Mouse (Mus musculus) C2C12 (cell line): ENCODE measurements around the gene Kras. TPM values are rescaled to one million over a fixed set of nuclear protein-coding genes. Genes with fewer than 3 reads are reported as not detected.

Experiments used
- H3K27me3 ChIP-seq: one replicate; pipeline ENCODE4 v1.6.1; 2011; ENCODE audit not compliant: control insufficient read depth, insufficient read depth, insufficient read length
- H3K36me3 ChIP-seq: one replicate; pipeline ENCODE4 v1.6.1; 2011; ENCODE audit not compliant: control insufficient read depth, insufficient read depth
- H3K4me3 ChIP-seq: one replicate; pipeline ENCODE4 v1.5.1; 2011; ENCODE audit warnings: mild to moderate bottlenecking, control low read depth; ENCODE audit not compliant: poor library complexity, insufficient read depth, severe bottlenecking
- H3K79me2 ChIP-seq: one replicate; pipeline ENCODE4 v1.6.1; 2011; ENCODE audit not compliant: control insufficient read depth, insufficient read depth
- H3K79me3 ChIP-seq: one replicate; pipeline ENCODE4 v1.6.1; 2011; ENCODE audit warnings: low read depth, control low read depth
- H3ac ChIP-seq: one replicate; pipeline ENCODE3; 2011; ENCODE audit warnings: low read depth; ENCODE audit not compliant: control insufficient read depth, insufficient read length
- CEBPB ChIP-seq: IDR thresholded peaks from one replicate; pipeline ENCODE4 v1.6.1; 2011; ENCODE audit warnings: low read depth, mild to moderate bottlenecking, control low read depth, moderate library complexity
- CTCF ChIP-seq: IDR thresholded peaks from one replicate; pipeline ENCODE4 v1.5.1; 2011; ENCODE audit not compliant: control insufficient read depth, insufficient read depth, insufficient read length
- FOSL1 ChIP-seq: IDR thresholded peaks from one replicate; pipeline ENCODE4 v1.8.0; 2011; ENCODE audit warnings: mild to moderate bottlenecking, low read length; ENCODE audit not compliant: poor library complexity, insufficient read depth, severe bottlenecking
- MAX ChIP-seq: IDR thresholded peaks from one replicate; pipeline ENCODE4 v1.6.1; 2011; ENCODE audit warnings: mild to moderate bottlenecking, control low read depth
- MYOD1 ChIP-seq: IDR thresholded peaks from one replicate; pipeline ENCODE4 v1.6.1; 2011; ENCODE audit warnings: low read depth; ENCODE audit not compliant: control insufficient read depth, insufficient read length
- MYOG ChIP-seq: IDR thresholded peaks from one replicate; pipeline ENCODE4 v1.6.1; 2011; ENCODE audit not compliant: control insufficient read depth, insufficient read length; ENCODE audit errors: extremely low read depth
- USF1 ChIP-seq: IDR thresholded peaks from one replicate; pipeline ENCODE4 v1.6.1; 2011; ENCODE audit warnings: low read depth, mild to moderate bottlenecking, control low read depth, moderate library complexity
- polyA plus RNA-seq: library from polyadenylated mRNA; unstranded; fragments of >200 nt; fragmentation: generic; extraction: Trizol; gene quantifications from one replicate; pipeline ENCODE4 v1.2.1, GENCODE M21; 2012; ENCODE audit warnings: missing spikeins

The Kras gene
- polyA plus RNA-seq, 1 experiment: 17.8 TPM

- H3K4me3 ChIP-seq: no peak overlapping the region
- peaks cover 3% of the 10 kb centered on the region for H3K27me3 ChIP-seq
- H3ac ChIP-seq: no peak overlapping the region
- TF ChIP-seq MYOG: no peak
- TF ChIP-seq MYOD1: no peak
- TF ChIP-seq CEBPB: no peak
- TF ChIP-seq MAX: no peak
- no peak for TF ChIP-seq FOSL1
- TF ChIP-seq CTCF: no peak
- no peak for TF ChIP-seq USF1
- H3K79me2 ChIP-seq: no peaks in the 10 kb centered on the region
- H3K36me3 ChIP-seq: no peaks in the 10 kb centered on the region
- no peaks in the 10 kb centered on the region for H3K79me3 ChIP-seq
Observed at GRCm38 (mm10) chr6:145262314-145262713, 12.3 kb upstream of the Kras start.

DNA sequence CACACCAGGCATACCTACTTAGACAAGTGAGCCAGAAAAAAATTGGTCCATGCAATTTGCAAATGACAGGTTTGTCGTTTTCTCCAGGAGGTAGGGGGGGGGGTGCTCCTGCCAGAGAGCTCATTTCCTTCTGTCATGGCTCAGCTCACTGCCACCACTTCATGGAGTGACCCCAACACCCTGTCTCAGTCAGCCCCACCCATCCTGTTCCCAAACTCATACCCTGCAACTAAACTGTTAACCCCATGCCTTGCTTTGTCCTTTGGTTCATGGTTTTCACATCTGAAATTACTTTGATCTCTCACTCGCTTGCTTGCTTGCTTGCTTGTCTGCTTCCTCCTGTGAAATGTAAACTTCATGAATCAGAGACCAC lies 6.6 kb upstream of the Kras start:
- Histone ChIP-seq H3K79me3 (no peaks in the 10 kb centered on the region), H3ac (no peak overlapping the region), H3K4me3 (no peak overlapping the region), H3K36me3 (no peaks in the 10 kb centered on the region), H3K79me2 (no peaks in the 10 kb centered on the region), H3K27me3 (no peaks in the 10 kb centered on the region)
- TF ChIP-seq MYOG (no peak), CTCF (no peak), FOSL1 (no peak), CEBPB (no peak), USF1 (no peak), MAX (no peak), MYOD1 (no peak)

DNA sequence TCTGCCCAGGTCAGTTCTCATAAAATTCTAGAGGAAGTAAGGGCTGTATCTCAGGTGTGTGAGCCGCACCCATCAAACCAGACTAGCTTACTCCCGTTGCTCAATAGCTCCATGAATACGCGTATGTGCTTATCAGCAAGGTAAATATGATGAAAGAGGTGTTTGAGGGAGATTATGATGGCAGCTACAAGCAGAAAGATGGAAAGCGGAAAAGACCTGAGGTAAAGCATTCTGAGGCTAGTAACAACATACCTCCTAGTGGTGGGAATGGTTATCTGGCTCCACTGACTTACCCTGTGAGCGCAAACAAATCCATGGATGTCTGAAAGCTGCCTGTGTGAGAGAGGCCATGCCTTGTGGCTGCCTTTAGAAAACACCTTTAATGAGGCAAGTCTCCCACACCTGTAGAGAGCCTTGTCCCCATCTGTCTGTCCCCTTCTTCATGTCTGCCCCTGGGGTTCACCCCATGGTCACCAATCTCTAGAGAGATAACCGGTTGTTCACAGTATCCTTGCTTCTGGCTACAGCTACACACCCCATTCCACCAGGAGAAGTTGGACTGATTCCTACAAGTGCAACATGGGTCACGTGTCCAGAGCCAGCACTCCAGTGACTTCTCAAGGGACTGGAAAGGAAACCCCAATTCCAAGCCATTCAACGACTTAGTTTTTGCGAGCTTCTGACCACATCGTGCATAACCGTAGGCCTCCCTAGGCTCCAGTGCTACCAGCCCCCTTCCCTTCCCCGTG lies 6.1 kb upstream of the Kras start:
- peak; percentile 71 for TF ChIP-seq USF1
- TF ChIP-seq CEBPB: no peak
- H3K79me2 ChIP-seq: no peaks in the 10 kb centered on the region
- no peak overlapping the region for H3K4me3 ChIP-seq
- no peaks in the 10 kb centered on the region for H3K79me3 ChIP-seq
- no peak overlapping the region for H3ac ChIP-seq
- no peaks in the 10 kb centered on the region for H3K36me3 ChIP-seq
- H3K27me3 ChIP-seq: no peaks in the 10 kb centered on the region

- Histone ChIP-seq H3K36me3 (peaks cover 16% of the 10 kb centered on the region), H3K4me3 (peak overlapping the region; percentile 86)
- no peak for TF ChIP-seq USF1
- no peak for TF ChIP-seq MYOD1
Observed at GRCm38 (mm10) chr6:145250820-145251219, 781 bp upstream of the Kras start.

DNA sequence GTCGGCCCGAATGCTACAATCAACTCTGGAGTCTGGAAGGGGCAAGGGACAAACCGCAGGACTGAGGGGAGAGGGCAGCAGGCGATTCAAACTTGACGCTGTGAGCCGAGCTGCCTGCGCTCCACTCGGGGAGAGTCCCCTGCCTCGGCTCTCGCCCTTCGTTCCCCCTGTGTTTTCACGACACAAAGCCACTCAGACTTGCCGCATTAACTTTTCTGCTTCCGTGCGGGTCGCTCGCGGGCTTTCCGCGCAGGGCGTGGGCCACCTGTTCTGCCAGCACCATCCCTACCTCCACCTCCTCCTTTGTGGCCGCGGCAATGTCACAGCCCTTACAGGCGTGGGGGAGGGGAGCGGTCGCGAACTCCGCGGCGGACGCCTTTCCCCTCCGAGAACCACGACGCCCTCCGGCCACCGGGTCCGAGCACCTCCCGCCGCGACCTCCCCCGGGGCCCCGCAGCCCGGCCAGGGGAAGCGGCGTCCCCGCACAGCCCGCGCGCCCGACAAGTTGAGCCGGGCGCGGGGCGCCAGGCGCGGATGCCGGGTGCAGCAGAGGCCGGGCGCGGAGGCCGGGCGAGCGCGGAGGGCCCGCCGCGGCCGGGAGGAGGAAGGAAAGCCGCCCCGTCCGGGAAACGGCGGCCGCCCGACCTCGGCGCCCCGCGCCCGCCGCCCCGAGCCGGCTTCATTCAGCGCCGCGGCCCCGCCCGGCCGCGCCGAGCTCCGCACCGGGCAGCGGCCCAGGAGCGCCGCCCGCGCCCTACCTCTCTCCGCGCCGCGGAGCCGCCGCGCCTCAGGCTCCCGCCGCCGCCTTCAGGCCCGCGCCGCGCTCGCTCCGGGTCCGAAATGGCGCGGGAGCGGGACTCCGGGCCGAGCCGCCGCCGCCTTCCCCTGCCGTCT lies 501 bp downstream of the Kras start:
- Histone ChIP-seq H3K79me2 (peaks cover 54% of the 10 kb centered on the region), H3ac (peak overlapping the region; percentile 99), H3K36me3 (peaks cover 29% of the 10 kb centered on the region), H3K27me3 (no peaks in the 10 kb centered on the region), H3K4me3 (peak overlapping the region; percentile 86), H3K79me3 (peaks cover 49% of the 10 kb centered on the region)
- TF ChIP-seq USF1: no peak
- TF ChIP-seq MYOD1: peak; percentile 46

More at GRCm38 (mm10) chr6:145250820-145251219, 781 bp upstream of the Kras start:
- peak overlapping the region; percentile 66 for H3ac ChIP-seq
- no peaks in the 10 kb centered on the region for H3K27me3 ChIP-seq
- peaks cover 37% of the 10 kb centered on the region for H3K79me3 ChIP-seq
- peaks cover 41% of the 10 kb centered on the region for H3K79me2 ChIP-seq

- H3K79me3 ChIP-seq: peaks cover 54% of the 10 kb centered on the region
- H3K36me3 ChIP-seq: peaks cover 41% of the 10 kb centered on the region
- H3K27me3 ChIP-seq: no peaks in the 10 kb centered on the region
- H3K79me2 ChIP-seq: peaks cover 69% of the 10 kb centered on the region
- TF ChIP-seq USF1 (no peak), CEBPB (no peak), MYOD1 (no peak), FOSL1 (no peak), CTCF (no peak), MYOG (no peak), MAX (no peak)
- H3K4me3 ChIP-seq: no peak overlapping the region
- no peak overlapping the region for H3ac ChIP-seq
Observed at GRCm38 (mm10) chr6:145247886-145248285, 2.2 kb downstream of the Kras start.
